Mouse (Mus musculus) midbrain, embryonic 10.5 days (tissue): ENCODE data around the gene Stk19. TPM values are rescaled to one million over a fixed set of nuclear protein-coding genes. Genes with fewer than 3 reads are reported as not detected.

Source experiments
- DNase-seq: peaks from one replicate; pipeline ENCODE4 v3.0.0-alpha.2; 2017; ENCODE audit warnings: low spot score
- H3K27ac ChIP-seq: fragments of 300-500 bp; sonication (generic); replicated peaks from 2 replicates; pipeline ENCODE4 v1.5.1; 2016; ENCODE audit warnings: mild to moderate bottlenecking
- H3K27me3 ChIP-seq: fragments of 300-500 bp; sonication (generic); 2 replicates; pipeline ENCODE4 v1.6.1; 2016; ENCODE audit warnings: low read depth, mild to moderate bottlenecking; ENCODE audit not compliant: poor library complexity, severe bottlenecking
- H3K36me3 ChIP-seq: fragments of 300-500 bp; sonication (generic); 2 replicates; pipeline ENCODE4 v1.6.1; 2016; ENCODE audit warnings: mild to moderate bottlenecking, moderate library complexity
- H3K4me1 ChIP-seq: fragments of 300-500 bp; sonication (generic); 2 replicates; pipeline ENCODE4 v1.6.1; 2016
- H3K4me3 ChIP-seq: fragments of 300-500 bp; sonication (generic); 2 replicates; pipeline ENCODE4 v1.5.1; 2016; ENCODE audit warnings: mild to moderate bottlenecking, moderate library complexity
- H3K9me3 ChIP-seq: fragments of 300-500 bp; sonication (generic); replicated peaks from 2 replicates; pipeline ENCODE4 v1.6.1; 2016; ENCODE audit warnings: mild to moderate bottlenecking
- WGBS: fragments of 180-500 bp; shearing (Covaris S2); methylation state at CpG from one replicate; pipeline ENCODE4 v1.1.7; 2016; 5-methylcytosine and 5-hydroxymethylcytosine counted together
- polyA plus RNA-seq: library from polyadenylated mRNA; unstranded; fragments of >200 nt; fragmentation: Nextera tagmentation; extraction: Ambion mirVana; gene quantifications from 2 replicates; pipeline ENCODE4 v1.2.1, GENCODE M21; 2016

Gene Stk19
- polyA plus RNA-seq, 1 experiment from 2014 or later, result 30.6 TPM

GRCm38 (mm10) chr17:34858670-34859069 is 21.9 kb upstream of the Stk19 start:
- Histone ChIP-seq H3K27ac (no peak overlapping the region), H3K4me1 (no peaks in the 10 kb centered on the region), H3K4me3 (no peak overlapping the region), H3K36me3 (peaks cover 45% of the 10 kb centered on the region), H3K27me3 (no peaks in the 10 kb centered on the region), H3K9me3 (no peaks in the 10 kb centered on the region)
- DNase-seq, result no peak
- WGBS, result 89% methylated on average over 4 of the region's 4 CpGs

GRCm38 (mm10) chr17:34855825-34856224 is 19.1 kb upstream of the Stk19 start:
- DNase-seq, result peak; percentile 45

GRCm38 (mm10) chr17:34854761-34855160 is 18.0 kb upstream of the Stk19 start:
- H3K36me3 ChIP-seq, result peaks cover 63% of the 10 kb centered on the region
- H3K27me3 ChIP-seq, result no peaks in the 10 kb centered on the region
- no peaks in the 10 kb centered on the region for H3K9me3 ChIP-seq
- no peak overlapping the region for H3K27ac ChIP-seq
- no peak for DNase-seq
- H3K4me1 ChIP-seq, result peaks cover 22% of the 10 kb centered on the region
- 81% methylated on average over 3 of the region's 3 CpGs for WGBS
- no peak overlapping the region for H3K4me3 ChIP-seq

More at GRCm38 (mm10) chr17:34855825-34856224, 19.1 kb upstream of the Stk19 start:
- Histone ChIP-seq H3K4me3 (no peak overlapping the region), H3K27ac (no peak overlapping the region), H3K27me3 (no peaks in the 10 kb centered on the region), H3K4me1 (peaks cover 14% of the 10 kb centered on the region), H3K36me3 (peaks cover 63% of the 10 kb centered on the region), H3K9me3 (no peaks in the 10 kb centered on the region)
- 40% methylated on average over 3 of the region's 3 CpGs for WGBS

GRCm38 (mm10) chr17:34853511-34853910 is 16.8 kb upstream of the Stk19 start:
- Histone ChIP-seq H3K4me1 (peaks cover 30% of the 10 kb centered on the region), H3K9me3 (no peaks in the 10 kb centered on the region), H3K4me3 (no peak overlapping the region), H3K27ac (no peak overlapping the region), H3K36me3 (peaks cover 63% of the 10 kb centered on the region), H3K27me3 (no peaks in the 10 kb centered on the region)
- WGBS, result 83% methylated on average over 8 of the region's 8 CpGs
- DNase-seq, result no peak

GRCm38 (mm10) chr17:34850517-34851125 is 13.9 kb upstream of the Stk19 start:
- Histone ChIP-seq H3K36me3 (peaks cover 64% of the 10 kb centered on the region), H3K27me3 (no peaks in the 10 kb centered on the region), H3K4me1 (peaks cover 30% of the 10 kb centered on the region), H3K27ac (peak overlapping the region; percentile 88), H3K4me3 (peak overlapping the region; percentile 96), H3K9me3 (no peaks in the 10 kb centered on the region)
- 2% methylated on average over 25 of the region's 25 CpGs for WGBS
- DNase-seq, result no peak

GRCm38 (mm10) chr17:34849722-34850516 is 13.2 kb upstream of the Stk19 start, which contains the start of the genes Skiv2l and Nelfe:
Gene Skiv2l (minus strand): TSS chr17:34850210.
Gene Nelfe (plus strand): TSS chr17:34850391.
- Histone ChIP-seq H3K27ac (peak within 1 kb of the TSS; percentile 88), H3K4me3 (peak within 1 kb of the TSS; percentile 96), H3K9me3 (no peaks in the 10 kb centered on the region), H3K36me3 (peaks cover 64% of the 10 kb centered on the region), H3K27me3 (no peaks in the 10 kb centered on the region), H3K4me1 (peaks cover 30% of the 10 kb centered on the region)
- DNase-seq, result peak; percentile 98
- 1% methylated on average over 65 of the region's 65 CpGs for WGBS

- peaks cover 64% of the 10 kb centered on the region for H3K36me3 ChIP-seq
- WGBS, result 93% methylated on average over 7 of the region's 7 CpGs
- peaks cover 30% of the 10 kb centered on the region for H3K4me1 ChIP-seq
- H3K4me3 ChIP-seq, result no peak overlapping the region
- H3K27ac ChIP-seq, result no peak overlapping the region
- no peak for DNase-seq
- H3K27me3 ChIP-seq, result no peaks in the 10 kb centered on the region
- no peaks in the 10 kb centered on the region for H3K9me3 ChIP-seq
These were observed 10.9 kb upstream of the Stk19 start for GRCm38 (mm10) chr17:34847615-34848014.

GRCm38 (mm10) chr17:34847192-34847591 is 10.4 kb upstream of the Stk19 start:
- peaks cover 28% of the 10 kb centered on the region for H3K4me1 ChIP-seq
- 88% methylated on average over 6 of the region's 6 CpGs for WGBS
- H3K27me3 ChIP-seq, result no peaks in the 10 kb centered on the region
- peaks cover 64% of the 10 kb centered on the region for H3K36me3 ChIP-seq
- H3K27ac ChIP-seq, result no peak overlapping the region
- no peaks in the 10 kb centered on the region for H3K9me3 ChIP-seq
- DNase-seq, result no peak
- H3K4me3 ChIP-seq, result no peak overlapping the region

GRCm38 (mm10) chr17:34844884-34845283 is 8.1 kb upstream of the Stk19 start:
- Histone ChIP-seq H3K27me3 (no peaks in the 10 kb centered on the region), H3K27ac (no peak overlapping the region), H3K4me3 (no peak overlapping the region), H3K4me1 (peaks cover 8% of the 10 kb centered on the region), H3K36me3 (peaks cover 84% of the 10 kb centered on the region), H3K9me3 (no peaks in the 10 kb centered on the region)
- WGBS, result 94% methylated on average over 13 of the region's 13 CpGs
- no peak for DNase-seq

GRCm38 (mm10) chr17:34840736-34841307 is 4.1 kb upstream of the Stk19 start:
- no peak overlapping the region for H3K4me3 ChIP-seq
- no peaks in the 10 kb centered on the region for H3K27me3 ChIP-seq
- peaks cover 29% of the 10 kb centered on the region for H3K4me1 ChIP-seq
- peaks cover 82% of the 10 kb centered on the region for H3K36me3 ChIP-seq
- no peaks in the 10 kb centered on the region for H3K9me3 ChIP-seq
- WGBS, result 82% methylated on average over 6 of the region's 6 CpGs
- DNase-seq, result no peak
- H3K27ac ChIP-seq, result no peak overlapping the region

GRCm38 (mm10) chr17:34838785-34839184 is 2.0 kb upstream of the Stk19 start:
- Histone ChIP-seq H3K36me3 (peaks cover 70% of the 10 kb centered on the region), H3K4me3 (peak overlapping the region; percentile 84), H3K4me1 (peaks cover 34% of the 10 kb centered on the region), H3K9me3 (no peaks in the 10 kb centered on the region), H3K27ac (no peak overlapping the region), H3K27me3 (no peaks in the 10 kb centered on the region)
- 90% methylated on average over 7 of the region's 7 CpGs for WGBS
- no peak for DNase-seq

GRCm38 (mm10) chr17:34837464-34838324 is 949 bp upstream of the Stk19 start:
- Histone ChIP-seq H3K27ac (peak overlapping the region; percentile 84), H3K27me3 (no peaks in the 10 kb centered on the region), H3K4me1 (peaks cover 34% of the 10 kb centered on the region), H3K9me3 (no peaks in the 10 kb centered on the region), H3K36me3 (peaks cover 70% of the 10 kb centered on the region), H3K4me3 (peak overlapping the region; percentile 84)
- whole genome bisulfite sequencing, result 42% methylated on average over 43 of the region's 43 CpGs
- DNase-seq, result peak; percentile 20
